Mouse (Mus musculus) Patski (cell line): ENCODE measurements at regions not wholly inside any gene's neighbourhood (a gene's known extent, or its start where the extent isn't known, plus 50 kb on each side); places are given as distances from the start of the nearest gene placed in this dataset.
A peak's percentile ranks its signal among the peaks of the same experiment; 100 is the strongest.

Experiments used
- ATAC-seq: fragments of 100-300 bp; one replicate; pipeline ENCODE4 v1.8.0; 2021
- CTCF ChIA-PET: fragments of 350-600 bp; sonication (Branson Sonifier 250); formaldehyde crosslinking; loops from one replicate; lab custom pipeline; 2022; ENCODE audit warnings: inconsistent platforms; lab: Charles Lee
- POLR2A ChIA-PET: fragments of 350-600 bp; sonication (Branson Sonifier 250); formaldehyde crosslinking; loops from one replicate; lab custom pipeline; 2022; ENCODE audit warnings: antibody characterized with exemption, inconsistent platforms; lab: Charles Lee
- DNase-seq: peaks from one replicate; pipeline ENCODE4 v3.0.0-alpha.2; 2011; ENCODE audit warnings: low read depth, low spot score
- H3K27me3 ChIP-seq: fragments of 371-371 bp; one replicate; pipeline ENCODE4 v1.5.1; 2021
- CTCF ChIP-seq: fragments of 100-300 bp; IDR thresholded peaks from one replicate; pipeline ENCODE4 v1.5.1; 2021
- in situ Hi-C: fragments of 300-500 bp; cut with MboI; formaldehyde crosslinking; loops from 3 replicates; pipeline ENCODE4 v1.11.1; 2018; ENCODE audit warnings: low pct_unique_long_range_greater_than_20kb, mixed read lengths

GRCm38 (mm10) chr14:58617656-58618055 is 525.0 kb downstream of the 1700129C05Rik start:
- in situ Hi-C loops = no loop called here
- no peak for DNase-seq
- CTCF ChIA-PET = no interaction called here
- no peak for ATAC-seq
- no peaks in the 10 kb centered on the region for H3K27me3 ChIP-seq
- TF ChIP-seq CTCF = no peak
- POLR2A ChIA-PET = no interaction called here

- ChIA-PET POLR2A (no interaction called here), CTCF (interaction anchor here (1.1 to 1.2 kb wide), 2 partner anchors 11 to 30 kb away, joined by 4 read pairs; no protein-coding TSS in a partner anchor)
- H3K27me3 ChIP-seq = no peaks in the 10 kb centered on the region
- no peak for TF ChIP-seq CTCF
- in situ Hi-C loops = no loop called here
- ATAC-seq (no peak), DNase-seq (no peak)
Measured at GRCm38 (mm10) chr14:58608216-58608615, 534.5 kb downstream of the 1700129C05Rik start.

- CTCF ChIA-PET = interaction anchor here (1.2 kb wide), 1 partner anchor 11 kb away, joined by 4 read pairs; no protein-coding TSS in a partner anchor
- H3K27me3 ChIP-seq = no peaks in the 10 kb centered on the region
- POLR2A ChIA-PET = no interaction called here
- DNase-seq = peak; percentile 81
- ATAC-seq = peak; percentile 76
- no peak for TF ChIP-seq CTCF
- in situ Hi-C loops = no loop called here
Measured at GRCm38 (mm10) chr14:58607734-58608133, 535.0 kb downstream of the 1700129C05Rik start.

GRCm38 (mm10) chr14:58605529-58605928 is 535.2 kb downstream of the Fgf9 start:
- peak; percentile 31 for TF ChIP-seq CTCF
- ATAC-seq (no peak), DNase-seq (no peak)
- ChIA-PET CTCF (interaction anchor here (0.6 kb wide), 1 partner anchor 867 kb away, joined by 3 read pairs; no protein-coding TSS in a partner anchor), POLR2A (no interaction called here)
- H3K27me3 ChIP-seq = no peaks in the 10 kb centered on the region
- in situ Hi-C loops = no loop called here

- in situ Hi-C loops = no loop called here
- no peaks in the 10 kb centered on the region for H3K27me3 ChIP-seq
- CTCF ChIA-PET = interaction anchor here (0.7 kb wide), 1 partner anchor 15 kb away, joined by 3 read pairs; no protein-coding TSS in a partner anchor
- POLR2A ChIA-PET = no interaction called here
- DNase-seq (no peak), ATAC-seq (no peak)
- TF ChIP-seq CTCF = no peak
Measured at GRCm38 (mm10) chr14:58598867-58599266, 528.5 kb downstream of the Fgf9 start.

GRCm38 (mm10) chr14:58597810-58598209 is 527.5 kb downstream of the Fgf9 start:
- in situ Hi-C loops = no loop called here
- POLR2A ChIA-PET = no interaction called here
- CTCF ChIA-PET = no interaction called here
- ATAC-seq (no peak), DNase-seq (no peak)
- no peaks in the 10 kb centered on the region for H3K27me3 ChIP-seq
- no peak for TF ChIP-seq CTCF

GRCm38 (mm10) chr14:58596936-58597335 is 526.6 kb downstream of the Fgf9 start:
- TF ChIP-seq CTCF = no peak
- in situ Hi-C loops = no loop called here
- DNase-seq (no peak), ATAC-seq (no peak)
- POLR2A ChIA-PET = no interaction called here
- H3K27me3 ChIP-seq = no peaks in the 10 kb centered on the region
- CTCF ChIA-PET = no interaction called here

GRCm38 (mm10) chr14:58581806-58582205 is 511.5 kb downstream of the Fgf9 start:
- ChIA-PET CTCF (no interaction called here), POLR2A (no interaction called here)
- DNase-seq (no peak), ATAC-seq (no peak)
- H3K27me3 ChIP-seq = no peaks in the 10 kb centered on the region
- no peak for TF ChIP-seq CTCF
- in situ Hi-C loops = no loop called here

GRCm38 (mm10) chr14:58570021-58570420 is 499.7 kb downstream of the Fgf9 start:
- in situ Hi-C loops = no loop called here

GRCm38 (mm10) chr14:58567472-58567871 is 497.1 kb downstream of the Fgf9 start:
- DNase-seq (no peak), ATAC-seq (no peak)
- POLR2A ChIA-PET = no interaction called here
- no peak for TF ChIP-seq CTCF
- in situ Hi-C loops = no loop called here
- H3K27me3 ChIP-seq = no peaks in the 10 kb centered on the region
- CTCF ChIA-PET = no interaction called here

More at GRCm38 (mm10) chr14:58570021-58570420, 499.7 kb downstream of the Fgf9 start:
- peaks cover 4% of the 10 kb centered on the region for H3K27me3 ChIP-seq
- ChIA-PET CTCF (no interaction called here), POLR2A (interaction anchor here (1.2 kb wide), 1 partner anchor 108 kb away, joined by 3 read pairs; no protein-coding TSS in a partner anchor)
- no peak for TF ChIP-seq CTCF
- ATAC-seq (no peak), DNase-seq (no peak)

GRCm38 (mm10) chr14:58563082-58563481 is 492.7 kb downstream of the Fgf9 start:
- POLR2A ChIA-PET = interaction anchor here (0.6 kb wide), 1 partner anchor 11 kb away, joined by 3 read pairs; no protein-coding TSS in a partner anchor
- DNase-seq (no peak), ATAC-seq (no peak)
- CTCF ChIA-PET = no interaction called here
- no peak for TF ChIP-seq CTCF
- H3K27me3 ChIP-seq = peaks cover 4% of the 10 kb centered on the region
- in situ Hi-C loops = no loop called here

GRCm38 (mm10) chr14:58550785-58551184 is 480.4 kb downstream of the Fgf9 start:
- ChIA-PET POLR2A (no interaction called here), CTCF (interaction anchor here (0.9 kb wide), 1 partner anchor 26 kb away, joined by 3 read pairs; no protein-coding TSS in a partner anchor)
- in situ Hi-C loops = no loop called here
- ATAC-seq = no peak
- no peaks in the 10 kb centered on the region for H3K27me3 ChIP-seq
- no peak for TF ChIP-seq CTCF
- DNase-seq = no peak
